Mouse (Mus musculus): Measurements from ENCODE around the gene Nadk. TPM values are rescaled to one million over a fixed set of nuclear protein-coding genes. Genes with fewer than 3 reads are reported as not detected.
A peak's percentile ranks its signal among the peaks of the same experiment; 100 is the strongest.

Nadk gene
- total RNA-seq (2015): 78.5 and 79.7 TPM in 2 replicates
- total RNA-seq (2017): 71.3 and 72.4 TPM in 2 replicates

- ATAC-seq (replicated peaks; ENCODE audit: poor library complexity): peak; percentile 29
These were observed at the start of gene Nadk for GRCm38 (mm10) chr4:155561661-155562442. Gene Nadk (plus strand): TSS chr4:155562378.

DNA sequence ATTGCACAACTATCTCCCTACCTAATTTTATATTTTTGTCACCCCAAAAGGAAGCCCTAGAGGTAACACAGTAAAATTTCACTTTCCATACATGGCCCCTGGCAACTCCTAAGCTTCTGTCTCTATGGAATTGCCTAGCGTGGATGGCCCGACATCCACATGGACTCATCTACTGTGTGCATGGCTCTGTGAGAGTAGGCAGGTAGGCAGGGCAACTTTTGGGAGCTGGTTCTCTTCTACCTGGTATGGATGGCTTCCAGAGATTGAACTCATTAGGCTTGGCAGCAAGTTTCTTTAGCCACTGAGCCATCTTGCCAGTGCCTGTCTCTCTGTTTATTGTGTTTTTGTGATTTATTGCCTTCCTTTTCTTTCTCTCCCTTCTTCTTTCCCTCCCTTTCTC is 47.4 kb upstream of the Nadk start:
- no peak for ATAC-seq (replicated peaks; ENCODE audit: poor library complexity)

GRCm38 (mm10) chr4:155517948-155518517 is 44.1 kb upstream of the Nadk start:
- no peak for ATAC-seq (replicated peaks; ENCODE audit: poor library complexity)

- no peak for ATAC-seq (replicated peaks; ENCODE audit: poor library complexity)
These were observed 39.9 kb upstream of the Nadk start for GRCm38 (mm10) chr4:155522327-155522726.

- no peak for ATAC-seq (replicated peaks; ENCODE audit: poor library complexity)
These were observed 36.4 kb upstream of the Nadk start for GRCm38 (mm10) chr4:155525751-155526150.

DNA sequence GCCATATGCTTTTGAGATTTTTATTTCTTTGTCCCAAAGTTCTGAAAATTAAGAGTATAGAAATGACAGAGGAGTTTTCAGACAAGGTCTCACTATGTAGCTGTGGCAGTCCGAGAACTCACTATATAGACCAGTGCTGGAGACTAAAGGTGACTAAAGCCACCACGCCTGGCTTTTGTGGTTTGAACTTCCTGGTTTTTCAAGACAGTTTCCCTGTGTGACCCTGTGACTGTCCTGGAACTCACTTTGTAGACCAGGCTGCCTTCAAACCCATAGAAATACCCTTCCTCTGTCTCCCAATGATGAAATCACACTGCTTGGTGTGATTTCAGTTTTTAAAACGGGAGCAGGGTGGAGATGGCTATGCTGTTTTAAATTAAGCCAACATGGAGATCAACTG is 32.9 kb upstream of the Nadk start:
- peak; percentile 57 for ATAC-seq (replicated peaks; ENCODE audit: poor library complexity)

DNA sequence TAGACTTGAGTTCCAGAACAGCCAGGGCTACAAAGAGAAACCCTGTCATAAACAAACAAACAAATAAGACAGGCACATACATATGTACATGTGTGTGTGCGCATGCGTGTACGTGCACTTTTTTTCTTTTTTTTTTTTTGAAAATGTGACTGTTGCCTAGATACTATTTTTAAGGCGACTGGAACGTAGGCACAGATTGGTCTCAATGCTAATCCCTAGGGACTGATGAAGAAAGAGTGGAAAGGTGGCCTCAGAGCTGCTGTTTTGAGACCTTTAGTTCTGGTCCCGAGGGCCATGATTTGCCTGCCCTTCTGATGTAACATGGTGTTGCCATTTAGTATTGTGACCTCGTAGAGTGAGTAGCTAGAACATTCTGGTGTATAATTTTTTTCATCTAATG is 12.2 kb upstream of the Nadk start:
- no peak for ATAC-seq (replicated peaks; ENCODE audit: poor library complexity)

- ATAC-seq (replicated peaks; ENCODE audit: poor library complexity): peak; percentile 88
These were observed 11.7 kb upstream of the Nadk start for GRCm38 (mm10) chr4:155550446-155550845.

- no peak for ATAC-seq (replicated peaks; ENCODE audit: poor library complexity)
These were observed 11.1 kb upstream of the Nadk start for GRCm38 (mm10) chr4:155551073-155551472.

GRCm38 (mm10) chr4:155552917-155553532 is 9.2 kb upstream of the Nadk start:
- no peak for ATAC-seq (replicated peaks; ENCODE audit: poor library complexity)

DNA sequence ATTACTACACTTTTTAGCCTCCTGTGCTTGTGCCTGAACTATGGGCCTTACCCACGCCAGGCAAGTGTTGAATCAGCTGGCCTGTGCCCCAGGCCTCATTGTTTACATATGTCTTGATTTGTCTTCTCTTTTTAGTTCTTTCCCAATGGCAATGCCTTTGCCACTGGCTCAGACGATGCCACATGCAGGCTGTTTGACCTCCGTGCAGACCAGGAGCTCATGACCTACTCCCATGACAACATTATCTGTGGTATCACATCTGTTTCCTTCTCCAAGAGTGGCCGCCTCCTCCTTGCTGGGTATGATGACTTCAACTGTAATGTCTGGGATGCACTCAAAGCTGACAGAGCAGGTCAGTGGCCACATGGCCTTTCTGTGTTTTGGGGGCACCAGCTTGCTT is 7.3 kb upstream of the Nadk start:
- peak; percentile 47; the same call in 1 of the 2 replicates for ATAC-seq (replicated peaks; ENCODE audit: poor library complexity)

DNA sequence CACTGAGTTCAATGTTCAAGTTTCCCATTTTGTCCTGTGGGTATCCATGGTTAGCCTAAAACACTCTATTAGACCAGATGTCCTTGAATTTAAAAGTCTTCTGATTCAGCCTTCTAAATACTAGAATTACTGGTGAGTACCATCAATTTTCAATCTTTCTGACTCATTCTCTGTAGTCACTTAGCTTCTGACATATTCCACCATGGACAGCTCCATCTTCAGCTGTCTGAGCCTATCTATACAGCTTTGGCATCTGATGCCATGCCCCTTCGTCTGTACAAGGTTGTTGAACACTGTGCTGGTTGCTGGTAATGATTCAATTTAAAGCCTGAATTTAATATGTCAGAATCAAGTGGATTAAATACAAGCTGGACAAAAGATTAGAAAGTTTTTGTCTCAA is 6.7 kb upstream of the Nadk start:
- ATAC-seq (replicated peaks; ENCODE audit: poor library complexity): no peak

DNA sequence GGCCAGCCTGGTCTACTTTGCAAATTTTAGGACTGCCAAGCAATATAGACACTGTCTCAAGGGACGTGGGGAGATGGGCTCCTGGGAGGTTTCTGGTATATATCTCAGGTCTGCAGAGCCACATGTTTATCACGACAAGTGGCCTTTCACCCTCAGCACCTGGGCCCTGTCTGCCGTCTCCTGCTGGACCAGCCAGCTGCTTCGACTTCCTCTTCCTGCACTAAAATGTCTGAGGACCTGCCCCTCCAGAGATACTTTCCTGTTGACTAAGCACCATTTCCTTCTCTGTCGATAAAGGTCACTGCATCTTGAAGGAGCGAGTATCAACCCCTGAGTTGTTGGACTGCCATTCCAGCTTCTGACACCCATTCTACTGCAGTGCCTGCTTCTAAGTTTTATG is 2.7 kb upstream of the Nadk start:
- no peak for ATAC-seq (replicated peaks; ENCODE audit: poor library complexity)

DNA sequence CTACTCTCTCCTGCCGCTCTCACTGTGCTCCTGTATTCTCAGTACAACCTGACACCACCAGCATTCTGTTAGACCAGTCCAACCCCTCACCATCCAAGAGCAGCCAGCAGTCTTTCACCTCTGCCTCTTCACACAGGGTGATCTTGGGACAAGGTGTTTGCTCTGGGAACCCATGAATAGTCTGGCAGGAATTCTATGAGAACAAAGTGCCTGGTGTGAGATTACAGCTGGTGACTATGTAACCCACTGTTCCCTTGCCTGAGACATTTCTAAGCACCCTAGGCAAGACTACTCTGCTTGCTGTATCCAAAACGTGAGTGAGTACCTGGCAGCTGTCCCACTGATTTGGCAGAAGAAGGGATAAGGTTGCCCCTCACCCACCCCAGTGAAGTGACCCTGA is 1.2 kb upstream of the Nadk start:
- ATAC-seq (replicated peaks; ENCODE audit: poor library complexity): no peak

- ATAC-seq (replicated peaks; ENCODE audit: poor library complexity): no peak
These were observed 684 bp downstream of the Nadk start for GRCm38 (mm10) chr4:155562725-155563399.

DNA sequence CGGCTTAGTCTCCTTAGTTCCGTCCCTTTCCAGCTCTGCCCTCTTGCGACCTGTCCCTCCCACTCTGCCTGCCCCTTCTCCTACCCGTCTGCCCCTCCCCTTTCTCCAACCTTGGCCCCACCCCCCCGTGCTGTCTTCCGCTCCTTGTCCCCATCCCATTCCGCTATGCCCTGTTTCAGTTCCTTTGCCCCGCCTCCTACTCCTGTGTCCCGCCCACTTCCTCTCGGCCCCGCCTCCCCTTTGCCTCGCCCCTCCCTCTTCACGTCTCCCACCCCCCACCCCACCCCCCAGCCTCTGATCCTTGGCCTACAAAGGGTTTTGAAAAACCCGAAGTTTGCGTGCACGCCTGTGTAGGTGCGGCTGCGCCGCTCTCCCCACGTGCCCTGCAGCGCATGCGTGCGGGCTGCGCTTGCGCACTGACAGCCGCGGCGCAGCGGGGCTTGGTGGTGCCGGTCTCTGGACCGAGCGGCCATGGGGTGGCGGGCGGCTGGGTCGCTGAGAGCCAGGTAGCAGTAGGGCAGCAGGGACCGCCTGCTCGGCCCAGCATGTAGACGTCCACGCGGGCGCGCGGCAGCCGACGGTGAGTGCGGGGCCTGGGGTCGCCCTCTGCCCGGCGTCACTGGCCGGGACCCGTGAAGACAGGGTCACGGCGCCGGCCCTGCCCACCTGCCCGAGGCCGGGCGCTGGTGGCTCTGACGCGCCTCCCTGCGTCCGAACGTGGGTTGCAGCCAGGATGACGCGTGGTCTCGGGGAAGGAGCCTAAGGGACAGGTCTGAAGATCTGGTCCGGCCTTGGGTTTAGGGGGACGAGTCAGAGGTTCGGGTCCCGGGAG is 1.4 kb downstream of the Nadk start:
- ATAC-seq (replicated peaks; ENCODE audit: poor library complexity): peak; percentile 78

- no peak for ATAC-seq (replicated peaks; ENCODE audit: poor library complexity)
These were observed 2.3 kb downstream of the Nadk start for GRCm38 (mm10) chr4:155564315-155565069.

- ATAC-seq (replicated peaks; ENCODE audit: poor library complexity): no peak
These were observed 4.4 kb downstream of the Nadk start for GRCm38 (mm10) chr4:155566555-155566954.

- peak; percentile 35 for ATAC-seq (replicated peaks; ENCODE audit: poor library complexity)
These were observed 6.0 kb downstream of the Nadk start for GRCm38 (mm10) chr4:155568170-155568569.

Data from megakaryocyte progenitor cell, adult 5-6 weeks (primary cell).